Mouse (Mus musculus) hindbrain, embryonic 10.5 days (tissue): ENCODE data around the gene Neu1. TPM values are rescaled to one million over a fixed set of nuclear protein-coding genes. Genes with fewer than 3 reads are reported as not detected.

Source experiments
- polyA plus RNA-seq: library from polyadenylated mRNA; unstranded; fragments of >200 nt; fragmentation: Nextera tagmentation; extraction: Ambion mirVana; gene quantifications from 2 replicates; pipeline ENCODE4 v1.2.1, GENCODE M21; 2016

Gene Neu1
- polyA plus RNA-seq, 1 experiment from 2014 or later, result 20.7 TPM

Other genes starting within 250 kb of the Neu1 start
- gene C4b, start 187.4 kb upstream of the Neu1 start, polyA plus RNA-seq, result not detected in 2 replicates
- gene Cyp21a1, start 126.7 kb upstream of the Neu1 start, polyA plus RNA-seq, result not detected in 2 replicates
- 29.0 and 34.4 TPM in 2 replicates for gene Stk19, start 94.3 kb upstream of the Neu1 start, polyA plus RNA-seq
- 83.2 and 83.7 TPM in 2 replicates for gene Dxo, start 94.2 kb upstream of the Neu1 start, polyA plus RNA-seq
- 58.2 and 65.1 TPM in 2 replicates for gene Skiv2l, start 81.0 kb upstream of the Neu1 start, polyA plus RNA-seq
- gene Nelfe, start 80.9 kb upstream of the Neu1 start, polyA plus RNA-seq, result 137 and 139 TPM in 2 replicates
- 1.9 TPM in 2 replicates for gene Cfb, start 68.7 kb upstream of the Neu1 start, polyA plus RNA-seq
- 5.2 and 5.6 TPM in 2 replicates for gene Zbtb12, start 51.8 kb upstream of the Neu1 start, polyA plus RNA-seq
- gene Gm20547, start 49.2 kb upstream of the Neu1 start, polyA plus RNA-seq, result 0.14 TPM in 1 of 2 replicates, not detected in the other
- 0.58 and 1.0 TPM in 2 replicates for gene C2, start 33.0 kb upstream of the Neu1 start, polyA plus RNA-seq
- gene Ehmt2, start 32.8 kb upstream of the Neu1 start, polyA plus RNA-seq, result 98.2 and 100 TPM in 2 replicates
- gene Slc44a4, start 16.8 kb upstream of the Neu1 start, polyA plus RNA-seq, result 0.41 TPM in 1 of 2 replicates, not detected in the other
- gene Hspa1b, start 28.0 kb downstream of the Neu1 start, polyA plus RNA-seq, result 0.09 and 0.20 TPM in 2 replicates
- 0.42 TPM in 1 of 2 replicates, not detected in the other for gene Gm20481, start 38.7 kb downstream of the Neu1 start, polyA plus RNA-seq
- gene Hspa1a, start 40.9 kb downstream of the Neu1 start, polyA plus RNA-seq, result 0.90 and 1.7 TPM in 2 replicates
- 0.76 and 0.78 TPM in 2 replicates for gene Hspa1l, start 41.5 kb downstream of the Neu1 start, polyA plus RNA-seq
- 278 and 314 TPM in 2 replicates for gene Lsm2, start 50.6 kb downstream of the Neu1 start, polyA plus RNA-seq
- gene Vars, start 69.7 kb downstream of the Neu1 start, polyA plus RNA-seq, result 176 and 199 TPM in 2 replicates
- gene Vwa7, start 85.3 kb downstream of the Neu1 start, polyA plus RNA-seq, result 0.10 and 0.24 TPM in 2 replicates
- 5.2 and 5.6 TPM in 2 replicates for gene Sapcd1, start 96.8 kb downstream of the Neu1 start, polyA plus RNA-seq
- gene Msh5, start 115.5 kb downstream of the Neu1 start, polyA plus RNA-seq, result 3.9 and 6.4 TPM in 2 replicates
- gene Clic1, start 118.7 kb downstream of the Neu1 start, polyA plus RNA-seq, result 232 and 239 TPM in 2 replicates
- 536 and 664 TPM in 2 replicates for gene Ddah2, start 127.8 kb downstream of the Neu1 start, polyA plus RNA-seq
- gene Ly6g6c, start 134.1 kb downstream of the Neu1 start, polyA plus RNA-seq, result 0.20 and 0.27 TPM in 2 replicates
- gene Mpig6b, start 134.9 kb downstream of the Neu1 start, polyA plus RNA-seq, result 0.76 and 1.1 TPM in 2 replicates
- 0.76 and 0.97 TPM in 2 replicates for gene Ly6g6e, start 145.6 kb downstream of the Neu1 start, polyA plus RNA-seq
- 2.1 and 2.4 TPM in 2 replicates for gene Ly6g6d, start 146.8 kb downstream of the Neu1 start, polyA plus RNA-seq
- 0.67 and 0.80 TPM in 2 replicates for gene Ly6g6f, start 154.4 kb downstream of the Neu1 start, polyA plus RNA-seq
- 58.2 and 67.1 TPM in 2 replicates for gene Abhd16a, start 158.0 kb downstream of the Neu1 start, polyA plus RNA-seq
- not detected in 2 replicates for gene Ly6g5c, start 177.0 kb downstream of the Neu1 start, polyA plus RNA-seq
- gene Ly6g5b, start 184.2 kb downstream of the Neu1 start, polyA plus RNA-seq, result 0.90 and 1.7 TPM in 2 replicates
- 33.1 and 33.5 TPM in 2 replicates for gene Gpank1, start 190.2 kb downstream of the Neu1 start, polyA plus RNA-seq
- 303 and 328 TPM in 2 replicates for gene Csnk2b, start 190.8 kb downstream of the Neu1 start, polyA plus RNA-seq
- 10.0 and 10.2 TPM in 2 replicates for gene D17H6S53E, start 195.1 kb downstream of the Neu1 start, polyA plus RNA-seq
- 0.16 and 0.49 TPM in 2 replicates for gene Apom, start 200.8 kb downstream of the Neu1 start, polyA plus RNA-seq
- 70.3 and 77.6 TPM in 2 replicates for gene Bag6, start 203.9 kb downstream of the Neu1 start, polyA plus RNA-seq
- 193 and 221 TPM in 2 replicates for gene Prrc2a, start 233.6 kb downstream of the Neu1 start, polyA plus RNA-seq
- gene Aif1, start 244.8 kb downstream of the Neu1 start, polyA plus RNA-seq, result 4.2 and 6.5 TPM in 2 replicates